13 mouse cellular contexts compared by ENCODE assay signal in the genomic region with DNA sequence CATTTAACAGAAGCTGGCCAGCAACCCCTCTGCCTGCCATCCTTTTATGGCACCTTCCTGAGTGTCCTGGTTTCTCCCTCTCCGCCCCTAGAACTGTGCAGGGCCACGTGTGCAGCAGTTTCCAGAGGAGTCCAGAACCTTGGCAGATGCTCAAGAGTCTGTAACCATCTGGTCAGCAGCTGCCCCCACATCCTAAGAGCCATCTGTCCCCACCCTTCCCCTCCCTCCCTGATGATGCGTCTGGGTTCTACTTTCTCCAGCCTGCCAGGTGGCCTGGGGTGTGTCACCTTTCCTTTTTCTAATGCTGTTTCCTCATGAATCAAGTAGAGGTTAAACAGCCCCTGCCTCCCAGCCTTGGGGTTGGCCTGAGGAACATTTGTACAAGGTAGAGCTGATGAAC. TPM values are rescaled to one million over a fixed set of nuclear protein-coding genes. Genes with fewer than 3 reads are reported as not detected.
DNase-seq lines count a peak whose midpoint lies in the region; ATAC-seq and TF ChIP-seq lines count a peak whose summit lies in the region.
"Had no signal": no experiment of that assay in that cellular context is flagged by ENCODE, and none has a peak within 500 bp of the region (broad histone marks: within the 10 kb centered on the region; RNA-seq: fewer than 3 reads in every experiment).

No protein-coding gene starts in this region.

- no peak overlapping the region for H3K4me3 ChIP-seq in thymus, adult 2 months (ENCODE audit: control insufficient read depth, insufficient read depth, low read length)
- no peak overlapping the region for H3K4me3 ChIP-seq in intestine, embryonic 16.5 days (ENCODE audit: low read length)
- H3K4me3 ChIP-seq: heart, adult 2 months; hindbrain, embryonic 12.5 days had no signal

- no peaks in the 10 kb centered on the region for H3K36me3 ChIP-seq in thymus, adult 2 months (ENCODE audit: control insufficient read depth, insufficient read depth, low read length)
- no peaks in the 10 kb centered on the region; the same call in 1 of the 2 replicates for H3K36me3 ChIP-seq in intestine, embryonic 16.5 days (ENCODE audit: control insufficient read depth, insufficient read depth, low read length)
- H3K36me3 ChIP-seq: hindbrain, embryonic 12.5 days had no signal

- no peak overlapping the region for H3K9ac ChIP-seq in intestine, embryonic 16.5 days (ENCODE audit: low read depth, low read length)
- H3K9ac ChIP-seq: hindbrain, embryonic 12.5 days had no signal

- no peaks in the 10 kb centered on the region for H3K9me3 ChIP-seq in intestine, embryonic 16.5 days (ENCODE audit: control insufficient read depth, low read length)
- H3K9me3 ChIP-seq: hindbrain, embryonic 12.5 days had no signal

- ATAC-seq in intestine, embryonic 16.5 days = peak; percentile 4

- 17% methylated on average over 3 of the region's 3 CpGs for WGBS in thymus, adult 2 months
- 31% methylated on average over 3 of the region's 3 CpGs for WGBS in intestine, embryonic 16.5 days

- TF ChIP-seq CTCF in thymus, adult 2 months (IDR thresholded peaks at IDR 0.05; ENCODE audit: borderline replicate concordance, control insufficient read depth, extremely low read depth, insufficient read depth, low read length, poor library complexity) = no peak

- peak; percentile 45 to 53 for DNase-seq in heart, postnatal 10 days
- DNase-seq in heart, adult 8-10 months (ENCODE audit: low spot score) = no peak
- DNase-seq in thymus, adult 2 months = no peak
- DNase-seq in thymus, postnatal 14 days = no peak
- DNase-seq in ovary, postnatal 14 days (ENCODE audit: low spot score) = no peak
- no peak for DNase-seq in layer of hippocampus, adult 18-20 months (ENCODE audit: low spot score in 2 of 2)
- DNase-seq: adrenal gland, postnatal 36 days; cerebellum, adult 18-20 months; kidney, adult 2 months; right cerebral cortex, postnatal 4 days had no signal

- intact Hi-C loops in heart, postnatal 10 days (cut with DNase I) = no loop called here

- H3K27ac ChIP-seq in thymus, adult 2 months (ENCODE audit: control insufficient read depth, insufficient read depth, low read length) = peak overlapping the region; percentile 93
- H3K27ac ChIP-seq in intestine, embryonic 16.5 days (ENCODE audit: low read length) = no peak overlapping the region
- H3K27ac ChIP-seq: heart, adult 2 months; hindbrain, embryonic 12.5 days had no signal

- peaks cover 82% of the 10 kb centered on the region for H3K4me1 ChIP-seq in thymus, adult 2 months (replicated peaks; ENCODE audit: control insufficient read depth, insufficient read depth, low read length)
- H3K4me1 ChIP-seq in intestine, embryonic 16.5 days (ENCODE audit: control insufficient read depth, insufficient read depth, low read length) = peaks cover 41% of the 10 kb centered on the region

- no peak overlapping the region for H3K4me2 ChIP-seq in intestine, embryonic 16.5 days (ENCODE audit: low read depth, low read length)
- H3K4me2 ChIP-seq: hindbrain, embryonic 12.5 days had no signal

- H3K27me3 ChIP-seq in thymus, adult 2 months (ENCODE audit: control insufficient read depth, insufficient read depth, low read length) = no peaks in the 10 kb centered on the region
- no peaks in the 10 kb centered on the region for H3K27me3 ChIP-seq in intestine, embryonic 16.5 days (replicated peaks; ENCODE audit: control insufficient read depth, insufficient read depth, low read length)
- H3K27me3 ChIP-seq: hindbrain, embryonic 12.5 days had no signal

- no peak for TF ChIP-seq POLR2A in thymus, adult 2 months (IDR thresholded peaks at IDR 0.05; ENCODE audit: control insufficient read depth, extremely low read depth, insufficient read depth, low read length, poor library complexity)

RNA-seq across cellular contexts. Expression of gene Sh3bgrl3, which starts 6.3 kb away (rescaled TPM):
- total RNA-seq in heart, postnatal 10 days (2021) = 10 to 100 TPM; 69.9 to 74.6 TPM
- 10 to 100 TPM; 31.3 to 41.3 (median 35.0) TPM for total RNA-seq in heart, adult 8-10 months (2022)
- 1,368 and 1,549 TPM in 2 replicates for polyA plus RNA-seq in thymus, adult 2 months (2012; rRNA removed)
- 428 and 452 TPM in 2 replicates for polyA plus RNA-seq in intestine, embryonic 16.5 days (2015; fragmentation: Nextera tagmentation; extraction: Ambion mirVana)
- 100 to 1,000 TPM; 250 to 270 TPM for total RNA-seq in layer of hippocampus, adult 18-20 months (2021)

RNA-seq across cellular contexts. Expression of gene Ubxn11, which starts 19.9 kb away (rescaled TPM):
- 1 to 10 TPM; 2.0 to 2.3 TPM for total RNA-seq in heart, postnatal 10 days (2021)
- 1 to 10 TPM; 1.5 to 3.5 (median 2.5) TPM for total RNA-seq in heart, adult 8-10 months (2022)
- 91.3 and 120 TPM in 2 replicates for polyA plus RNA-seq in thymus, adult 2 months (2012; rRNA removed)
- polyA plus RNA-seq in intestine, embryonic 16.5 days (2015; fragmentation: Nextera tagmentation; extraction: Ambion mirVana) = 4.3 and 5.6 TPM in 2 replicates
- 10 to 100 TPM; 33.5 TPM for total RNA-seq in layer of hippocampus, adult 18-20 months (2021)

RNA-seq across cellular contexts. Expression of gene Cd52, which starts 27.4 kb away (rescaled TPM):
- total RNA-seq in heart, postnatal 10 days (2021) = 1 to 10 TPM; 3.4 to 6.5 TPM
- 1 to 10 TPM; 1.6 to 4.8 (median 2.7) TPM for total RNA-seq in heart, adult 8-10 months (2022)
- polyA plus RNA-seq in thymus, adult 2 months (2012; rRNA removed) = 355 and 480 TPM in 2 replicates
- polyA plus RNA-seq in intestine, embryonic 16.5 days (2015; fragmentation: Nextera tagmentation; extraction: Ambion mirVana) = 27.8 and 28.4 TPM in 2 replicates
- total RNA-seq in layer of hippocampus, adult 18-20 months (2021) = 1 to 10 TPM in 1 of 2 experiments, under 1 TPM in 1; 0.74 to 1.9 TPM

Comparison
In these comparisons a context has a peak if more than half of its experiments do, and no peak if none do; other contexts are left out.
1. DNase-seq: peak in heart, postnatal 10 days (2 of 2); none in heart, adult 8-10 months (single experiment), thymus, adult 2 months (single experiment), thymus, postnatal 14 days (single experiment), ovary, postnatal 14 days (single experiment) and layer of hippocampus, adult 18-20 months (0 of 2).
2. RNA of gene Ubxn11, which starts 19.9 kb away (total RNA-seq): 33.5 TPM in layer of hippocampus, adult 18-20 months; 1.5 to 3.5 TPM in heart, adult 8-10 months and 2.0 to 2.3 TPM in heart, postnatal 10 days; every median in the first group is over 4 times any median in the second.